Mouse (Mus musculus): ENCODE data around the gene Smtn. TPM values are rescaled to one million over a fixed set of nuclear protein-coding genes. Genes with fewer than 3 reads are reported as not detected.
A peak's percentile ranks its signal among the peaks of the same experiment; 100 is the strongest.

Smtn gene
- polyA plus RNA-seq, 1 experiment: 46.4 TPM

DNA sequence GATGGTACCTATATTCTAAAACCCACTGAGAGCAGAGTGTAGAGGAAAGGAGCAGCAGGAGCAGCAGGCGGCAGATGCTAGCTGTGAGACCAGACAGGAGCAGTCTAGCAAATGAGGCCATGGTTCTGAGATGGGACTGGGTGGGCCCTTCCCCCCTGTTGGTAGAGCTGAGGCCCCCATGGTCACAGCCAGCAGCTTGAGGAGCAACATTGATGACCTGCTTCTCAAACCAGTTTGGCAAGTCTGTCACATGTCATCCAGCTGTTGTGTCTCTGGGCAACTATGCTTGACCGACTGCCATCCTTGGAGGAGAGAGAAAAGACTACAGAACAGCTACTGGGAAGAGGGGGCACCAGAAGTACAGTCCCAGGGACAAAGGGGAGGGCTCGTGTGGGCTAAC is 1.5 kb upstream of the Smtn start:
- WGBS: 77% methylated on average over 3 of the region's 3 CpGs
- no peak overlapping the region for H3K4me3 ChIP-seq (ENCODE audit: low read depth, low read length)

GRCm38 (mm10) chr11:3539826-3540196 is 601 bp downstream of the Smtn start:
- Histone ChIP-seq H3K4me1 (ENCODE audit: control insufficient read depth, insufficient read depth, insufficient read length, low read length) (peaks cover 20% of the 10 kb centered on the region), H3K36me3 (ENCODE audit: control insufficient read depth, insufficient read depth, low read length) (no peaks in the 10 kb centered on the region), H3K4me3 (ENCODE audit: low read depth, low read length) (peak overlapping the region; percentile 72), H3K27ac (ENCODE audit: insufficient read depth, low read depth, low read length) (peak overlapping the region; percentile 78), H3K27me3 (ENCODE audit: control insufficient read depth, insufficient read depth, low read length) (no peaks in the 10 kb centered on the region)
- 36% methylated on average over 4 of the region's 4 CpGs for WGBS
- TF ChIP-seq CTCF (IDR thresholded peaks at IDR 0.05; ENCODE audit: extremely low read depth, insufficient read length, insufficient replicate concordance, low read depth, low read length) (peak; percentile 42; the same call in 1 of the 2 replicates), POLR2A (IDR thresholded peaks at IDR 0.05; ENCODE audit: low read depth, low read length) (no peak)

More for the DNA sequence above, 1.5 kb upstream of the Smtn start:
- Histone ChIP-seq H3K36me3 (ENCODE audit: control insufficient read depth, insufficient read depth, low read length) (no peaks in the 10 kb centered on the region), H3K27me3 (ENCODE audit: control insufficient read depth, insufficient read depth, low read length) (no peaks in the 10 kb centered on the region), H3K27ac (ENCODE audit: insufficient read depth, low read depth, low read length) (no peak overlapping the region), H3K4me1 (ENCODE audit: control insufficient read depth, insufficient read depth, insufficient read length, low read length) (peaks cover 12% of the 10 kb centered on the region)
- TF ChIP-seq CTCF (IDR thresholded peaks at IDR 0.05; ENCODE audit: extremely low read depth, insufficient read length, insufficient replicate concordance, low read depth, low read length) (no peak), POLR2A (IDR thresholded peaks at IDR 0.05; ENCODE audit: low read depth, low read length) (no peak)

DNA sequence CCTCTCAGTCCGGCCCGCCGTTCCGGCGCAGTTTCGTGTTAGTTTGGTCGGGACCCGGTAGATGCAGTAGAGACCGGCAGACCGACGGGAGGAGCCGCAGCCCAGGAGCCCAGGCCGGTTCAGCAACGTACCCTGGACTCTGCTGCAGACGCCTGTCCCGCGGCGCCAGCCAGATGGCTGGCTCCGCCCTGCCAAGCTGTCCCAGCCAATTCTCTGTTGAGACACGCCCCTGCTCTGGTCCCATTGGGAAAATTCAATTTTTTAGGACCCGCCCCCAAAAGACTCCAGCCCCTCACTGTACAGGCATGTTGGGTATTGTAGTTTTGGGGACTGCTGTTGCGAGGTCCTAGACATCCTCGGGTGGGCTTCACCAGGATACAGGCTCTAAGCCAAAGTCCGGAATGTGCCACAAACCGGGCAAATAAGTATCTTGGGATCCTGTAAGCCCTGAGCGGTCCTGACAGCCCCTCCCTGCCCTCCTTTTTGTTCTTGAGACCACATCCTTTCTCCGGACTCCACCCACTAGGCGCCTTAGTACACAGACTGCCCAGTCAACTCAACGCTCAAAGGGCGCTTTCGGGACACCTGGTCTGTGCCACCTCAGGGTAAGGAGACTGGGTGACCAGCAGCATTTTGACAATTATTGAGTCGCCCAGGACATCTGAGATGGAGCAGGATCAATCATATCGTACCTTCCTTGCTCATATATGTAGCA is 1.1 kb downstream of the Smtn start:
- 2% methylated on average over 33 of the region's 33 CpGs for WGBS
- Histone ChIP-seq H3K4me3 (ENCODE audit: low read depth, low read length) (peak overlapping the region; percentile 78), H3K36me3 (ENCODE audit: control insufficient read depth, insufficient read depth, low read length) (no peaks in the 10 kb centered on the region), H3K4me1 (ENCODE audit: control insufficient read depth, insufficient read depth, insufficient read length, low read length) (peaks cover 21% of the 10 kb centered on the region), H3K27ac (ENCODE audit: insufficient read depth, low read depth, low read length) (peak overlapping the region; percentile 78), H3K27me3 (ENCODE audit: control insufficient read depth, insufficient read depth, low read length) (no peaks in the 10 kb centered on the region)
- TF ChIP-seq CTCF (IDR thresholded peaks at IDR 0.05; ENCODE audit: extremely low read depth, insufficient read length, insufficient replicate concordance, low read depth, low read length) (no peak), POLR2A (IDR thresholded peaks at IDR 0.05; ENCODE audit: low read depth, low read length) (peak; percentile 96)

DNA sequence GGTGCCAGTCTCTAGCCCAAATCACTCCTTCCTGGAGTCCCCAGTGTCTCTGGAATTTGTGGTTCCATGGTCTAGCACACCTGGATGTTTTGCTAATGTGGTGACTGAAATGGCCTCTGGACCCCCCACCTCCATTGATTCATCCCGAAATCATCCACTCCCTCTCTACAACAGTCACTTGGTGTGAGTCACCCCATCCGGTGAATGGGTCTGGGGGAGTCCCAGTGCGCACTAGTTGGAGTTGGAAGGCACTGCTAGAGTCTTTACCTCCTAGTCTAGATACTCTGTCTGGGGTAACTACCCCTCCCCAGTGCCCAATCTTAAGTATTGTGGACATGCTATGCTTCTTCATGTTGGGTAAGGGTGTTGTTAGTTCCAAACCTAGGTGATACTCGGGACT is 2.1 kb downstream of the Smtn start:
- H3K36me3 ChIP-seq (ENCODE audit: control insufficient read depth, insufficient read depth, low read length): no peaks in the 10 kb centered on the region
- peak overlapping the region; percentile 32 for H3K27ac ChIP-seq (ENCODE audit: insufficient read depth, low read depth, low read length)
- no peaks in the 10 kb centered on the region for H3K27me3 ChIP-seq (ENCODE audit: control insufficient read depth, insufficient read depth, low read length)
- peaks cover 21% of the 10 kb centered on the region for H3K4me1 ChIP-seq (ENCODE audit: control insufficient read depth, insufficient read depth, insufficient read length, low read length)
- WGBS: 55% methylated on average over 4 of the region's 4 CpGs
- TF ChIP-seq POLR2A (IDR thresholded peaks at IDR 0.05; ENCODE audit: low read depth, low read length) (no peak), CTCF (IDR thresholded peaks at IDR 0.05; ENCODE audit: extremely low read depth, insufficient read length, insufficient replicate concordance, low read depth, low read length) (no peak)
- H3K4me3 ChIP-seq (ENCODE audit: low read depth, low read length): peak overlapping the region; percentile 78

GRCm38 (mm10) chr11:3537711-3538110 is 2.7 kb downstream of the Smtn start:
- TF ChIP-seq POLR2A (IDR thresholded peaks at IDR 0.05; ENCODE audit: low read depth, low read length) (no peak), CTCF (IDR thresholded peaks at IDR 0.05; ENCODE audit: extremely low read depth, insufficient read length, insufficient replicate concordance, low read depth, low read length) (no peak)
- Histone ChIP-seq H3K4me1 (ENCODE audit: control insufficient read depth, insufficient read depth, insufficient read length, low read length) (peaks cover 21% of the 10 kb centered on the region), H3K27ac (ENCODE audit: insufficient read depth, low read depth, low read length) (peak overlapping the region; percentile 10; the same call in 1 of the 2 replicates), H3K4me3 (ENCODE audit: low read depth, low read length) (peak overlapping the region; percentile 78), H3K27me3 (ENCODE audit: control insufficient read depth, insufficient read depth, low read length) (no peaks in the 10 kb centered on the region), H3K36me3 (ENCODE audit: control insufficient read depth, insufficient read depth, low read length) (peaks cover 3% of the 10 kb centered on the region; the same call in 1 of the 2 replicates)
- WGBS: 75% methylated on average over 3 of the region's 3 CpGs

DNA sequence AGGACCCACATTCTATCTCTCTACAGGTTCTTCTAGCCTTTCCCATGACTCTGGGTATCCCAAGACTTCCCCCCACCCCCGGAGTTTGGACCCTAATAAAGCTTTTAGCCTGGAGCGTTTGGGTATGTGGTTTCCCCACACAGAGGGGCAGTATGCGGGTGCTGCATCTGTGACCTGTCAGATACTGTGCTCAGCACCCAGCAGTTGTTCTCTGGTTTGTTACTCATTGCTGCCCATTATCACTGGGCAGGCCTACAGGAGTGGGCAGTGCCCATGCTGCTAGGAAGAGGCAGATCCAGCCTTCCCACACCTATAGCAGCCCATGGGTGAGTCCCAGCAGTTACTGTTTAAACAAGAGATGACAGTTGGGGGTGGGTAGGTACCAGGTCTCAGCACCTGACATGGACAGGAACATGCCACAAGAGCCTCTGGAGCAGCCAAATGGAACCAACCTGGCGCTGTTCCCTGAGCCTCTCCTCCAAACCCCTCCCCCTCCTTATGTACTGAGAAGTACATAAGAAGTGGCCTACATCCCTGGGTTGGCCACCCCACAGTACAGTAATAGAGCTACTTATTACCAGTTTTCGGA is 3.6 kb downstream of the Smtn start:
- Histone ChIP-seq H3K36me3 (ENCODE audit: control insufficient read depth, insufficient read depth, low read length) (peaks cover 11% of the 10 kb centered on the region), H3K4me1 (ENCODE audit: control insufficient read depth, insufficient read depth, insufficient read length, low read length) (peaks cover 21% of the 10 kb centered on the region), H3K27ac (ENCODE audit: insufficient read depth, low read depth, low read length) (0 out of 2 replicates have a peak overlapping the region, but pooled peaks have one; percentile 5), H3K27me3 (ENCODE audit: control insufficient read depth, insufficient read depth, low read length) (no peaks in the 10 kb centered on the region), H3K4me3 (ENCODE audit: low read depth, low read length) (no peak overlapping the region)
- WGBS: 77% methylated on average over 5 of the region's 5 CpGs
- no peak for TF ChIP-seq CTCF (IDR thresholded peaks at IDR 0.05; ENCODE audit: extremely low read depth, insufficient read length, insufficient replicate concordance, low read depth, low read length)
- no peak for TF ChIP-seq POLR2A (IDR thresholded peaks at IDR 0.05; ENCODE audit: low read depth, low read length)

DNA sequence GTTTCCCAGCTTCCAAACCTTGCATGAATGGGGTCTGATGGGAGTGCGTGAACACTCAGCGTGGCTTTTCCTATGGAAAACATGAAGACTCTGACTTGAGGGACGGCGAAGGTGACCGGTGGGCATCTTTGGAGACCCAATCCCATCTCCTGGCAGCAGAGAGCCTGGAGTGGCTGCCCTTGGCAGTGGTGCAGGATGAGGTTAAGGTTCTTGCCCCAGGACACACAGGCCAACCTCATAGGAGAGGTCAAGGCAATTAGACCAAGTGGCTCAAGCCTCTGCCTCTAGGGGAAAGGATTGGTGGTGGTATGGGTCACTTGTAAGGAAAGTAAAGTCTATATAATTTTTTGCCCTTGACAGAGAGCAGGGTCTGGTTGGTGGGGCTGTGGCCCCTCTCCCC is 4.3 kb downstream of the Smtn start:
- Histone ChIP-seq H3K27me3 (ENCODE audit: control insufficient read depth, insufficient read depth, low read length) (no peaks in the 10 kb centered on the region), H3K27ac (ENCODE audit: insufficient read depth, low read depth, low read length) (peak overlapping the region; percentile 71), H3K4me3 (ENCODE audit: low read depth, low read length) (peak overlapping the region; percentile 66), H3K4me1 (ENCODE audit: control insufficient read depth, insufficient read depth, insufficient read length, low read length) (peaks cover 21% of the 10 kb centered on the region), H3K36me3 (ENCODE audit: control insufficient read depth, insufficient read depth, low read length) (peaks cover 19% of the 10 kb centered on the region)
- WGBS: 58% methylated on average over 5 of the region's 5 CpGs
- no peak for TF ChIP-seq CTCF (IDR thresholded peaks at IDR 0.05; ENCODE audit: extremely low read depth, insufficient read length, insufficient replicate concordance, low read depth, low read length)
- no peak for TF ChIP-seq POLR2A (IDR thresholded peaks at IDR 0.05; ENCODE audit: low read depth, low read length)
